Mouse (Mus musculus): ENCODE measurements around the gene Prf1. TPM values are rescaled to one million over a fixed set of nuclear protein-coding genes. Genes with fewer than 3 reads are reported as not detected.

Prf1 gene
- total RNA-seq (2017) = not detected in 2 replicates

GRCm38 (mm10) chr10:61297477-61297876 is at the start of gene Prf1:
TSS of gene Prf1 (plus strand) at chr10:61297833.
- peak; percentile 85 for ATAC-seq (replicated peaks; ENCODE audit: low read depth, poor library complexity, severe bottlenecking)

- ATAC-seq (replicated peaks; ENCODE audit: low read depth, poor library complexity, severe bottlenecking) = no peak
These were observed 49.0 kb upstream of the Prf1 start for GRCm38 (mm10) chr10:61248596-61249114.

GRCm38 (mm10) chr10:61249951-61250350 is 47.7 kb upstream of the Prf1 start:
- ATAC-seq (replicated peaks; ENCODE audit: low read depth, poor library complexity, severe bottlenecking) = no peak

- no peak for ATAC-seq (replicated peaks; ENCODE audit: low read depth, poor library complexity, severe bottlenecking)
These were observed 42.9 kb upstream of the Prf1 start for GRCm38 (mm10) chr10:61254761-61255160.

GRCm38 (mm10) chr10:61255190-61255589 is 42.4 kb upstream of the Prf1 start:
- no peak for ATAC-seq (replicated peaks; ENCODE audit: low read depth, poor library complexity, severe bottlenecking)

- no peak for ATAC-seq (replicated peaks; ENCODE audit: low read depth, poor library complexity, severe bottlenecking)
These were observed 41.0 kb upstream of the Prf1 start for GRCm38 (mm10) chr10:61256665-61257064.

- peak; percentile 78 for ATAC-seq (replicated peaks; ENCODE audit: low read depth, poor library complexity, severe bottlenecking)
These were observed 39.5 kb upstream of the Prf1 start for GRCm38 (mm10) chr10:61258131-61258530.

- ATAC-seq (replicated peaks; ENCODE audit: low read depth, poor library complexity, severe bottlenecking) = no peak
These were observed 36.1 kb upstream of the Prf1 start for GRCm38 (mm10) chr10:61261229-61262156.

- ATAC-seq (replicated peaks; ENCODE audit: low read depth, poor library complexity, severe bottlenecking) = no peak
These were observed 34.0 kb upstream of the Prf1 start for GRCm38 (mm10) chr10:61263606-61264005.

- peak; percentile 67; the same call in 1 of the 2 replicates for ATAC-seq (replicated peaks; ENCODE audit: low read depth, poor library complexity, severe bottlenecking)
These were observed 30.3 kb upstream of the Prf1 start for GRCm38 (mm10) chr10:61267378-61267777.

- no peak for ATAC-seq (replicated peaks; ENCODE audit: low read depth, poor library complexity, severe bottlenecking)
These were observed 25.5 kb upstream of the Prf1 start for GRCm38 (mm10) chr10:61272089-61272626.

- no peak for ATAC-seq (replicated peaks; ENCODE audit: low read depth, poor library complexity, severe bottlenecking)
These were observed 25.0 kb upstream of the Prf1 start for GRCm38 (mm10) chr10:61272631-61273030.

- ATAC-seq (replicated peaks; ENCODE audit: low read depth, poor library complexity, severe bottlenecking) = no peak
These were observed 24.4 kb upstream of the Prf1 start, which contains the start of gene Adamts14 for GRCm38 (mm10) chr10:61273081-61273843. TSS of gene Adamts14 (minus strand) at chr10:61273438.

- ATAC-seq (replicated peaks; ENCODE audit: low read depth, poor library complexity, severe bottlenecking) = no peak
These were observed 23.8 kb upstream of the Prf1 start for GRCm38 (mm10) chr10:61273844-61274215.

- ATAC-seq (replicated peaks; ENCODE audit: low read depth, poor library complexity, severe bottlenecking) = no peak
These were observed 23.1 kb upstream of the Prf1 start for GRCm38 (mm10) chr10:61274532-61274931.

GRCm38 (mm10) chr10:61275669-61276110 is 21.9 kb upstream of the Prf1 start:
- peak; percentile 84 for ATAC-seq (replicated peaks; ENCODE audit: low read depth, poor library complexity, severe bottlenecking)

- no peak for ATAC-seq (replicated peaks; ENCODE audit: low read depth, poor library complexity, severe bottlenecking)
These were observed 20.6 kb upstream of the Prf1 start for GRCm38 (mm10) chr10:61277051-61277450.

GRCm38 (mm10) chr10:61277918-61278674 is 19.5 kb upstream of the Prf1 start:
- peak; percentile 41 for ATAC-seq (replicated peaks; ENCODE audit: low read depth, poor library complexity, severe bottlenecking)

- no peak for ATAC-seq (replicated peaks; ENCODE audit: low read depth, poor library complexity, severe bottlenecking)
These were observed 16.5 kb upstream of the Prf1 start for GRCm38 (mm10) chr10:61281115-61281514.

- no peak for ATAC-seq (replicated peaks; ENCODE audit: low read depth, poor library complexity, severe bottlenecking)
These were observed 13.3 kb upstream of the Prf1 start for GRCm38 (mm10) chr10:61284309-61284708.

Measured in common myeloid progenitor, adult 5-6 weeks (primary cell).